Mouse (Mus musculus) heart, embryonic 11.5 days (tissue): ENCODE measurements around the gene Hmox1. TPM values are rescaled to one million over a fixed set of nuclear protein-coding genes. Genes with fewer than 3 reads are reported as not detected.

ENCODE experiments used
- ATAC-seq: fragments of 200-750 bp; cut with Nextera tagmentation; replicated peaks from 2 replicates; pipeline ENCODE4 v1.8.0; 2017; ENCODE audit warnings: moderate library complexity; ENCODE audit not compliant: insufficient number of reproducible peaks, low FRiP score, low TSS enrichment
- H3K27ac ChIP-seq: fragments of 300-500 bp; sonication (generic); 2 replicates; pipeline ENCODE4 v1.5.1; 2014; ENCODE audit warnings: mild to moderate bottlenecking, low read depth, low read length
- H3K27me3 ChIP-seq: fragments of 300-500 bp; sonication (generic); 2 replicates; pipeline ENCODE4 v1.6.1; 2014; ENCODE audit warnings: mild to moderate bottlenecking, low read length, mixed read lengths; ENCODE audit not compliant: control insufficient read depth, insufficient read depth
- H3K36me3 ChIP-seq: fragments of 300-500 bp; sonication (generic); 2 replicates; pipeline ENCODE4 v1.6.1; 2014; ENCODE audit warnings: mild to moderate bottlenecking, low read length, moderate library complexity, mixed read lengths; ENCODE audit not compliant: control insufficient read depth, insufficient read depth
- H3K4me1 ChIP-seq: fragments of 300-500 bp; sonication (generic); 2 replicates; pipeline ENCODE4 v1.6.1; 2014; ENCODE audit warnings: low read length; ENCODE audit not compliant: control insufficient read depth, insufficient read depth
- H3K4me2 ChIP-seq: fragments of 300-500 bp; sonication (generic); 2 replicates; pipeline ENCODE4 v1.6.1; 2014; ENCODE audit warnings: mild to moderate bottlenecking, moderate library complexity
- H3K4me3 ChIP-seq: fragments of 300-500 bp; sonication (generic); 2 replicates; pipeline ENCODE4 v1.5.1; 2014; ENCODE audit warnings: low read depth, low read length
- H3K9ac ChIP-seq: fragments of 300-500 bp; sonication (generic); 2 replicates; pipeline ENCODE4 v1.6.1; 2014; ENCODE audit warnings: mild to moderate bottlenecking, low read depth, low read length, moderate library complexity
- H3K9me3 ChIP-seq: fragments of 300-500 bp; sonication (generic); replicated peaks from 2 replicates; pipeline ENCODE4 v1.6.1; 2016; ENCODE audit warnings: low read length; ENCODE audit not compliant: control insufficient read depth
- WGBS: fragments of 180-500 bp; shearing (Covaris S2); extraction: QIAGEN DNeasy Blood & Tissue Kit; methylation state at CpG from one replicate; pipeline ENCODE4 v1.1.7; 2014; ENCODE audit not compliant: insufficient replicate concordance; 5-methylcytosine and 5-hydroxymethylcytosine counted together
- polyA plus RNA-seq: library from polyadenylated mRNA; unstranded; fragments of >200 nt; fragmentation: Nextera tagmentation; extraction: Ambion mirVana; gene quantifications from 2 replicates; pipeline ENCODE4 v1.2.1, GENCODE M21; 2014

Gene Hmox1
- 9.5 and 17.2 TPM in 2 replicates for polyA plus RNA-seq

GRCm38 (mm10) chr8:75093399-75094156, at the start of gene Hmox1:
Hmox1 (plus strand) TSS chr8:75093621.
- Histone ChIP-seq H3K27ac (no peak within 1 kb of the TSS), H3K4me1 (peaks cover 11% of the 10 kb centered on the region), H3K4me2 (peak within 1 kb of the TSS; percentile 82), H3K9ac (peak within 1 kb of the TSS; percentile 84), H3K36me3 (peaks cover 3% of the 10 kb centered on the region; the same call in 1 of the 2 replicates), H3K4me3 (peak within 1 kb of the TSS; percentile 74), H3K27me3 (no peaks in the 10 kb centered on the region), H3K9me3 (no peaks in the 10 kb centered on the region)
- ATAC-seq = peak; percentile 82
- WGBS = under 1% methylated on average over 36 of the region's 36 CpGs

- WGBS = 76% methylated on average over 1 of the region's 1 CpGs
- H3K27ac ChIP-seq = peak overlapping the region; percentile 43; the same call in 1 of the 2 replicates
Observed at GRCm38 (mm10) chr8:75046303-75046702, 47.1 kb upstream of the Hmox1 start.

GRCm38 (mm10) chr8:75047784-75048183, 45.6 kb upstream of the Hmox1 start:
- Histone ChIP-seq H3K9me3 (no peaks in the 10 kb centered on the region), H3K4me1 (0 out of 2 replicates have a peak, but pooled peaks cover 8% of the 10 kb centered on the region), H3K27me3 (no peaks in the 10 kb centered on the region), H3K4me2 (no peak overlapping the region), H3K27ac (no peak overlapping the region), H3K4me3 (no peak overlapping the region), H3K9ac (no peak overlapping the region), H3K36me3 (no peaks in the 10 kb centered on the region)
- no peak for ATAC-seq
- 81% methylated on average over 3 of the region's 3 CpGs for WGBS

More at GRCm38 (mm10) chr8:75046303-75046702, 47.1 kb upstream of the Hmox1 start:
- Histone ChIP-seq H3K4me1 (0 out of 2 replicates have a peak, but pooled peaks cover 8% of the 10 kb centered on the region), H3K4me2 (no peak overlapping the region), H3K36me3 (no peaks in the 10 kb centered on the region), H3K27me3 (no peaks in the 10 kb centered on the region), H3K4me3 (no peak overlapping the region), H3K9ac (no peak overlapping the region), H3K9me3 (no peaks in the 10 kb centered on the region)
- ATAC-seq = peak; percentile 39; the same call in 1 of the 2 replicates

GRCm38 (mm10) chr8:75053342-75053741, 40.1 kb upstream of the Hmox1 start:
- Histone ChIP-seq H3K4me3 (no peak overlapping the region), H3K4me1 (no peaks in the 10 kb centered on the region), H3K27ac (no peak overlapping the region), H3K9me3 (no peaks in the 10 kb centered on the region), H3K4me2 (no peak overlapping the region), H3K27me3 (no peaks in the 10 kb centered on the region), H3K36me3 (no peaks in the 10 kb centered on the region), H3K9ac (no peak overlapping the region)
- 87% methylated on average over 4 of the region's 4 CpGs for WGBS
- ATAC-seq = no peak

GRCm38 (mm10) chr8:75055673-75056072, 37.7 kb upstream of the Hmox1 start:
- Histone ChIP-seq H3K27me3 (no peaks in the 10 kb centered on the region), H3K27ac (no peak overlapping the region), H3K4me2 (no peak overlapping the region), H3K36me3 (no peaks in the 10 kb centered on the region), H3K9ac (no peak overlapping the region), H3K4me3 (no peak overlapping the region), H3K4me1 (no peaks in the 10 kb centered on the region), H3K9me3 (no peaks in the 10 kb centered on the region)
- WGBS = 87% methylated on average over 2 of the region's 2 CpGs
- no peak for ATAC-seq

- 75% methylated on average over 6 of the region's 6 CpGs for WGBS
- Histone ChIP-seq H3K9ac (no peak overlapping the region), H3K27ac (no peak overlapping the region), H3K36me3 (peaks cover 6% of the 10 kb centered on the region; the same call in 1 of the 2 replicates), H3K4me3 (no peak overlapping the region), H3K27me3 (no peaks in the 10 kb centered on the region), H3K4me1 (peaks cover 2% of the 10 kb centered on the region; the same call in 1 of the 2 replicates), H3K4me2 (no peak overlapping the region), H3K9me3 (no peaks in the 10 kb centered on the region)
- ATAC-seq = no peak
Observed at GRCm38 (mm10) chr8:75060022-75060421, 33.4 kb upstream of the Hmox1 start.

GRCm38 (mm10) chr8:75060815-75061214, 32.6 kb upstream of the Hmox1 start:
- Histone ChIP-seq H3K27me3 (no peaks in the 10 kb centered on the region), H3K4me2 (no peak overlapping the region), H3K9me3 (no peaks in the 10 kb centered on the region), H3K4me3 (no peak overlapping the region), H3K27ac (no peak overlapping the region), H3K4me1 (peaks cover 2% of the 10 kb centered on the region; the same call in 1 of the 2 replicates), H3K9ac (no peak overlapping the region), H3K36me3 (peaks cover 6% of the 10 kb centered on the region; the same call in 1 of the 2 replicates)
- 70% methylated on average over 2 of the region's 2 CpGs for WGBS
- ATAC-seq = no peak

- Histone ChIP-seq H3K4me2 (no peak overlapping the region), H3K36me3 (peaks cover 9% of the 10 kb centered on the region; the same call in 1 of the 2 replicates), H3K4me1 (peaks cover 2% of the 10 kb centered on the region; the same call in 1 of the 2 replicates), H3K9me3 (no peaks in the 10 kb centered on the region), H3K4me3 (no peak overlapping the region), H3K27me3 (no peaks in the 10 kb centered on the region), H3K27ac (no peak overlapping the region), H3K9ac (no peak overlapping the region)
- ATAC-seq = no peak
- 66% methylated on average over 3 of the region's 3 CpGs for WGBS
Observed at GRCm38 (mm10) chr8:75063290-75063689, 30.1 kb upstream of the Hmox1 start.
